Mouse (Mus musculus) lung, adult 2 months (tissue): Measurements from ENCODE around the gene Acadm. TPM values are rescaled to one million over a fixed set of nuclear protein-coding genes. Genes with fewer than 3 reads are reported as not detected.

Experiments used
- DNase-seq: peaks from one replicate; pipeline ENCODE4 v3.0.0; 2022
- H3K4me1 ChIP-seq: fragments of 200-500 bp; 2 replicates; pipeline ENCODE4 v1.6.1; 2011; ENCODE audit warnings: low read length; ENCODE audit not compliant: control insufficient read depth, insufficient read depth
- H3K4me3 ChIP-seq: fragments of 200-500 bp; replicated peaks from 2 replicates; pipeline ENCODE3; 2011; ENCODE audit warnings: low read depth, mild to moderate bottlenecking, control low read depth, low read length; ENCODE audit errors: extremely low read depth
- CTCF ChIP-seq: fragments of 200-500 bp; IDR thresholded peaks from 2 replicates; pipeline ENCODE4 v1.5.1; 2011; ENCODE audit warnings: mild to moderate bottlenecking, low read length, control low read depth; ENCODE audit not compliant: insufficient read depth
- POLR2A ChIP-seq: fragments of 200-500 bp; IDR thresholded peaks from 2 replicates; pipeline ENCODE4 v1.6.1; 2011; ENCODE audit warnings: low read depth, mild to moderate bottlenecking, control low read depth, low read length, borderline replicate concordance; ENCODE audit errors: extremely low read depth
- WGBS: fragments of 180-500 bp; shearing (Covaris S2); methylation state at CpG from one replicate; pipeline ENCODE4 v1.1.7; 2018; 5-methylcytosine and 5-hydroxymethylcytosine counted together
- polyA plus RNA-seq: library from polyadenylated mRNA; depleted of rRNA; stranded (reverse); fragments of >200 nt; gene quantifications from 2 replicates; pipeline ENCODE4 v1.2.3, GENCODE M21; 2012

Gene Acadm
- polyA plus RNA-seq, 1 experiment, result 62.3 TPM

DNA sequence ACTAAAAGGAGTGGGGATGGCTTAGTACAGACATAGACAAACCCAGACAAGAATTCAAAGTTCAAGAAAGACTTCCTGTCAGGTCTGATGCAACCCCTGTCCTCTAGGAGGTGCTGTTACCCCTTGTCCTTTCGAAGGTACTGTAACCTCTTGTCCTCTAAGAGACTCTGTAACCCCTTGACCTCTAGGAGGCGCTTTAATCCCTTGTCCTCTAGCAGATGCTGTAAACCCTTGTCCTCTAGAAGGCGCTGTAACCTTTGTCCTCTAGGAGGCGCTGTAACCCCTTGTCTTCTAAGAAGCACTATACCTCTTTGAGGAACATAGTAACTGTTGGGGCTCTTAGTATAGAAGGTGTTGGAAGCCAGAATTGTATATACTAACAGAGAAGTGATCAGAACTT lies 24.1 kb upstream of the Acadm start:
- no peak for DNase-seq
- Histone ChIP-seq H3K4me3 (no peak overlapping the region), H3K4me1 (no peaks in the 10 kb centered on the region)
- 49% methylated on average over 4 of the region's 4 CpGs for WGBS
- no peak for TF ChIP-seq CTCF
- no peak for TF ChIP-seq POLR2A

- H3K4me1 ChIP-seq, result no peaks in the 10 kb centered on the region
- H3K4me3 ChIP-seq, result no peak overlapping the region
- TF ChIP-seq CTCF (no peak), POLR2A (no peak)
- DNase-seq, result no peak
- 66% methylated on average over 5 of the region's 5 CpGs for WGBS
These were observed 23.0 kb upstream of the Acadm start for GRCm38 (mm10) chr3:153967447-153967846.

DNA sequence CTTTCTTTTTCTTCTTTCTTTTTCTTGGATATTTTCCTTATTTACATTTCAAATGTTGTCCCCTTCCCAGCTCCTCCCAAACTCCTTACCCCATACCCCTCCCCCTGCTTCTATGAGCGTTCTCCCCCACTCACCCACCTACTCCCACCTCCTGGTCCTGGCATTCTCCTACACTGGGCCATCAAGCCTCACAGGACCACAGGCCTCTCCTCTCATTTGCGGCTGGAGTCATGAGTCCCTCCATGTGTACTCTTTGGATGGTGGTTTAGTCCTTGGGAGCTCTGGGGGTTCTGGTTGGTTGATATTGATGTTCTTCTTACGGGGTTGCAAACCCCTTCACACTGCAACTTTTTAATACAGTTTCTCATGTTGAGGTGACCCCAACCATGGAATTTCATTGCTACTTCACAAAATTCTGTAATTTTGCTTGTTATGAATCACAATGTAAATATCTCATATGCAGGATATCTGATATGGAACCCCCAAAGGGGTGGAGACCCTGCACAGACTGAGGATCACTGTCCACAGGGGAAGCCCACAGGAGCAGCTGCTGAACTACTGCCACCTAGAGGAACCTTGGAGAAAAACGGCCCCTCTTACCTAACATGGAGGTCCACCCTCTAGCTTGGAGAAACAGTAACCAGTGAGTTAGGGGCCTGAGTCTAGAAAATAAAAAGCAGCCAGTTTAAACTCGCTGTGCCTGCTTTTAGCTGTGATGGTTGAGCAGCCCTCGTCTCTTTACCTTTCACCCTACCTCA lies 17.4 kb upstream of the Acadm start:
- WGBS, result 72% methylated on average over 6 of the region's 6 CpGs
- no peak for DNase-seq
- no peaks in the 10 kb centered on the region for H3K4me1 ChIP-seq
- no peak for TF ChIP-seq POLR2A
- TF ChIP-seq CTCF, result peak; percentile 64
- no peak overlapping the region for H3K4me3 ChIP-seq

- WGBS, result 33% methylated on average over 2 of the region's 2 CpGs
- no peak for DNase-seq
- Histone ChIP-seq H3K4me1 (no peaks in the 10 kb centered on the region), H3K4me3 (no peak overlapping the region)
- TF ChIP-seq CTCF, result no peak
- TF ChIP-seq POLR2A, result no peak
These were observed 16.5 kb upstream of the Acadm start for GRCm38 (mm10) chr3:153960884-153961283.

GRCm38 (mm10) chr3:153959731-153960207 lies 15.3 kb upstream of the Acadm start:
- DNase-seq, result no peak
- TF ChIP-seq CTCF (no peak), POLR2A (no peak)
- WGBS, result 83% methylated on average over 9 of the region's 9 CpGs

GRCm38 (mm10) chr3:153959035-153959730 lies 14.8 kb upstream of the Acadm start:
- no peaks in the 10 kb centered on the region for H3K4me1 ChIP-seq
- no peak for DNase-seq
- 81% methylated on average over 1 of the region's 1 CpGs for WGBS
- H3K4me3 ChIP-seq, result no peak overlapping the region
- no peak for TF ChIP-seq POLR2A
- peak; percentile 41; the same call in 1 of the 2 replicates for TF ChIP-seq CTCF

More at GRCm38 (mm10) chr3:153959731-153960207, 15.3 kb upstream of the Acadm start:
- Histone ChIP-seq H3K4me3 (no peak overlapping the region), H3K4me1 (no peaks in the 10 kb centered on the region)

DNA sequence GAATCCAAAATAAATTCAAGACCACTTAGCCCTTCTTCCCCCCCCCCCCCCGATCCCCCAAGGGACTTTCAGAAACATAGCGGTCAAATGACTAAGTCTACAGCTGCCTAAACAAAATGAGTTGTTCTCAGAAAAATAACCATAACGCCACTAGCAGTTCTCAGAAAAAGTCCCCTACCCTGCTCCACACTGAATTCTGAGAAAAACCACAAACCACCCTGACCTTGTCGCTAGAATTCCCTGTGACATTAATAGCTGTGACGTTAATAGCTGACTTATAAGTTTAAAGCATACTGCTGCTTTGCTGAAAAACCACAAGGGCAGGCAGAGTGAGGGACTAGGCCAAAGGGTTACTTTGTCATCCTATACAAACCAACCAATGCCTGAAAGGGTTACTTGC lies 13.5 kb upstream of the Acadm start:
- WGBS, result 81% methylated on average over 5 of the region's 5 CpGs
- Histone ChIP-seq H3K4me1 (no peaks in the 10 kb centered on the region), H3K4me3 (no peak overlapping the region)
- TF ChIP-seq CTCF (no peak), POLR2A (no peak)
- no peak for DNase-seq

GRCm38 (mm10) chr3:153948176-153948575 lies 3.7 kb upstream of the Acadm start:
- DNase-seq, result no peak
- 48% methylated on average over 2 of the region's 2 CpGs for WGBS
- no peak overlapping the region for H3K4me3 ChIP-seq
- no peak for TF ChIP-seq CTCF
- peaks cover 3% of the 10 kb centered on the region for H3K4me1 ChIP-seq

- no peak for DNase-seq
- WGBS, result 73% methylated on average over 4 of the region's 4 CpGs
- TF ChIP-seq CTCF (no peak), POLR2A (no peak)
- Histone ChIP-seq H3K4me1 (peaks cover 3% of the 10 kb centered on the region), H3K4me3 (no peak overlapping the region)
These were observed 2.8 kb upstream of the Acadm start for GRCm38 (mm10) chr3:153947271-153947670.
